Mouse (Mus musculus) R1 (cell line): ENCODE measurements around the gene Cyp27b1.

Source experiments
- DNase-seq: peaks from one replicate; pipeline ENCODE4 v3.0.0-alpha.2; 2018; ENCODE audit warnings: low read depth, low spot score

The Cyp27b1 gene

DNA sequence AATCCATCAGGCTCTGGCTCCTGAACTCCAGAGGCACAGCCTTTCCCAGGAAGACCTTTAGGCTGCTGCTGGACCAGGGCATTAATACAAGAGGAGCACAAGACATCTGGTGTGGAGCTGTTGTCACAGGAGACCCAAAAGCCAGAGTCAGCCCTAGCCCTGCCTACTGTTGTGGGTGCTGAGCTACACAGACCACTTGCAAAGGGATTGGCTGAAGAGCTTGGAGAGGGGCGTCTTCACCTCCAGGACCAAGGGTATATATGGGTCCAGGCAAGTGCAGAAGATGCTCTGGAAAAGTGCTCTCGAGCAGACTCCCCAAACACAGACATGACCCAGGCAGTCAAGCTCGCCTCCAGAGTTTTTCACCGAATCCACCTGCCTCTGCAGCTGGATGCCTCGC lies at the start of gene Cyp27b1:
Gene Cyp27b1 (plus strand): TSS at position 297 of the 400 bp plus-strand sequence.
- DNase-seq = no peak

DNA sequence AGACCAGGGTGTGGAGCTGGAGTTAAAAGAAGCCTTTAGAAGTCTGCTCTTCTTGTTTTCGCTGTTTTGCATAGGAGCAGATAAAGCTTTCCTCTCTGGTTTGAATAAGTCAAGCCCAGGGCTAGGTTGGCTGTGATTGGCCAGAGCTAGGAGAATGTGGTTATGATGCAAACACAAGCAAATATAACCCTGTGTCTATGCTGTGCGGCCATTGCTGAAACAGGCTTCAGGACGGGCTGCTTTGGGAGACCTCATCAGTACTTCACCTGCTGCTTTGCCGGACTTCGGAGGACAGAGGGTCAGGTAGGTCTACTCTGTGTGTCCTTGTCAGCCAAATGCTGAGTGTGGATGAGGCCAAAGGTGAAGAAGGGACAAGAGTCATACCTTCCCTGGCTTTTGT lies 47.5 kb upstream of the Cyp27b1 start, which contains the start of gene Avil:
Gene Avil (plus strand): TSS at position 181 of the 400 bp plus-strand sequence.
- no peak for DNase-seq

DNA sequence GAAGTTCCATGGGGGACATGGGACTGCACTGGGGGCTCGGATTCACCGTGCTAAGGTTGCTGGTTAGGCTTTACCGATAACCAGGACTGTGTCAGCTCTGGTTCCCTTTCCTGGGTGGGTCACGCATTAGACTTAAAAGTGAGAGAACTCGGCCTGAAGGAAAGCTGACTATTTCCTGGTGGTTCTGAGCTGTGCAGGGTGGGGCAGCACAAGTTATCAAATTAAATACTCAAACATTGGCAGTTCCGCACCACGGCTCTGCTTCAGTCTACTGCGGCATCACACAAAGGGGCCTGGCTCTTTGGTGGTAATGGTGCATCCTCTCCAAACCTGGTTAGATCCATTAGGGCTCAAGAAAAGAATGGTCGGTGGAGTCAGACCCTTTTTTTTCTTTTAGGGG lies 46.8 kb upstream of the Cyp27b1 start:
- no peak for DNase-seq

GRCm38 (mm10) chr10:127002056-127002455 lies 46.0 kb upstream of the Cyp27b1 start:
- no peak for DNase-seq

DNA sequence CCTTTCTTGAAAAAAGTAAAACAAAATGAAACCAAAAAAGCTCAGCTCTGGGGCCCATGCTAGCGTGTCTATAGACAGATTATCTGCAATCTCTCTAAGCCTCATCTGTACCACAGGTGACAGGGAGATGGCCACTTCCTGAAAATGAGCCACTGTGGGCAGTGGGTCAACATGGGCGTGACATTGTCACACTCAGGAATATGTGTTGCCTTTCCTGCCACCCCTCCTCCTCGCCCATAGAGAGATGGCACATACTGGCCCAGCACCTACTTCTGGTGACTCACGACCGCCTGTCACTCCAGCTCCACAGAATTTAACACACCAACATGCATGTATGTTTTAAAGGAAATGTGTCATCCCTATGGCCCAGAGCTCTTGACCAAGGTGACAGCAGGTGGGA lies 45.3 kb upstream of the Cyp27b1 start:
- DNase-seq = no peak

DNA sequence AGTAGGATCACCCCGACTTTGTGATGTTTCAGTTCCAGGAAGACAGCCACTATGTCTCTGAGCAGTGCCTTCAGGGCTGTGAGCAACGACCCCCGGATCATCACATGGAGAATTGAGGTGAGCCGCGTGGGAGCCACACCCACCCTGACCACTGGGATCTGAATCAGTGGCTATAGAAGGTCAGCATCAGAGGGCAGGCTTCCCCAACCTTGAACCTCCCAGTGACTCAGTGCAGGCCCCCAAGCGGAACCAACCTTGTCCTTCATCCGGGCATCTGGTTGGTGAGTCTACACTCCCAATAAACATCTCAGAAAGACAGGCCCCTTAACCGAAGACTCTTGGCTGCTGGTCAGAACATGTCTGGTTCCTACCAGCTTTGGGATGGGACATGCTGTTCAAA lies 44.7 kb upstream of the Cyp27b1 start:
- DNase-seq = no peak

GRCm38 (mm10) chr10:127003806-127004205 lies 44.2 kb upstream of the Cyp27b1 start:
- DNase-seq = no peak

DNA sequence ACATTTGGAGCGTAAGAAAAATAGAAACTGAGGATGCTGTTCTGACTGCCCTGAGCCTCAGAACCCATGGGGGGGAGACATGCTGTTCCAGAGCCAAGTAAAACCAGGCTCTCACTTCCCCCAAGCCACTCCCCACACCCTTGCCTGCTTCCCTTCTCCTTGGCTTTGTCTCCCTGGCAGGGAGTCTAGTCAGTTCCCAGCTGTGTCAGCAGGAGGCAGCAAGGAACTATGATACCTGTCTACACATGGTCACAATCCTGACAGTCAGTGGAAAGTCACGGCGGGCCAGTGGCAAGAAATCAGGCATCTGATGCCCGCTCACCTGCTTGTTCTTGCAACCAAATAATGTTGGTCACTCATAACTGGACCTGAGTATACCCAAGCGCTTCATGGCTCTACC lies 31.6 kb upstream of the Cyp27b1 start:
- DNase-seq = peak; percentile 74

DNA sequence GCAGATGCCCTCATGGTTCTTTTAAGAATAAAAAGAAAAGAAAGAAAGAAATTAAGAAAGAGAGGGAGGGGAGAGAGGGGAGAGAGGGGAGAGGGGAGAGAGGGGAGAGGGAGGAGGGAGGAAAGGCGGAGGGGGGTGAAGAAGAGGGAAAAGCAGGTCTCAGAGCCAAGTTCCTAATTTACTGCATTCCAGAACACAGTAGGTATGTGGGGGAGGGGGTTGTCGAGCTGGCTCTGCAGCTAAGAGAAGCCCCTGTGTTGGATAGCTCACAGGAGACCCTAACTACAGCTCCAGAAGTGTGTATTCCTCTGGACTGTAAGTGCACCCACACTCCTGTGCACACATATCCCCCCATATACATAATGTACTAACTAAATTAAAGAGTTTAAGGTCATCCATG lies 31.0 kb upstream of the Cyp27b1 start:
- DNase-seq = no peak

- DNase-seq = peak; percentile 68
Observed at GRCm38 (mm10) chr10:127018422-127018821, 29.6 kb upstream of the Cyp27b1 start.

GRCm38 (mm10) chr10:127030336-127031296 lies 17.4 kb upstream of the Cyp27b1 start, which contains the start of gene Tsfm:
Gene Tsfm, minus strand, starts transcription at chr10:127030840.
- DNase-seq = peak; percentile 89

DNA sequence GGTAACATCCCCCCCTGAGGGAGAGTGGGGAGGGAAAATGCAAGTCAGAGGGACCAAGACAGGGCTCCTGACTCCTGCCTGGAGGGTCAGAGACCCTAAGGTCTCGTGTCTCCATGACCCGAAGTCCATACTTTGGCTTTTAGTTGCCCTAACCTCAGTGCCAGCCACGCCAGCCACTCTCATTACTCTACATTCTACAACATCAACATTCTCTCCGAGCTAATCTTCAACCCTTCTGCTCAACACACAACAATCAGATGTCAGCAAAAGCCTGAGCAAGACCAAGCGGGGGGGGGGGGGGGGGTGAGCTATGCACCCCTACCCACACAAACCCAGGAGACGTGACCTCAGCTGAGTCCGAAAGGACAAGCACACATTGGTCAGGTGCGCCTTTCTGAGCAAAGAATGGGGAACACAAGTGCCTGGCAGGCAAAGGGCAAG lies 14.7 kb upstream of the Cyp27b1 start:
- DNase-seq = no peak

DNA sequence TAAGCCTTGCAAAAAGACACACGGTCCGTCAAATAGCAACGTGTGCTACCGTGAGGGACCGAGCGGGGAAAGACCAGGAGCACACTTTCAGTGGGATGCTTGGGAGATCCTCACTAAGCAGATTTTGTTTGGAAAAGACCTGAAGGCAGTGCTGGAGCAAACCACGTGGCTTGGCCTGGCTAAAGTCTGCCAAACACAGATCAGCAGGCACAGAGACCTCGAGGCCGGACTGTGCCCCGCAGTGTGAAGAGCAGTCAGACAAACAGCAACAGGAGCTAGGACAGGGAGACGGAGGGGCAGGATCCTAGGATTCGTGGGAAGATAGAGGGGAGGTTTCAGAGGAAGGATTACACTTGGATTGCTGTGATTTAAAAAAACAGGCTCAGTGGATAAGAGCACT lies 11.8 kb upstream of the Cyp27b1 start:
- DNase-seq = no peak

- DNase-seq = no peak
Observed at GRCm38 (mm10) chr10:127037641-127038040, 10.4 kb upstream of the Cyp27b1 start.

DNA sequence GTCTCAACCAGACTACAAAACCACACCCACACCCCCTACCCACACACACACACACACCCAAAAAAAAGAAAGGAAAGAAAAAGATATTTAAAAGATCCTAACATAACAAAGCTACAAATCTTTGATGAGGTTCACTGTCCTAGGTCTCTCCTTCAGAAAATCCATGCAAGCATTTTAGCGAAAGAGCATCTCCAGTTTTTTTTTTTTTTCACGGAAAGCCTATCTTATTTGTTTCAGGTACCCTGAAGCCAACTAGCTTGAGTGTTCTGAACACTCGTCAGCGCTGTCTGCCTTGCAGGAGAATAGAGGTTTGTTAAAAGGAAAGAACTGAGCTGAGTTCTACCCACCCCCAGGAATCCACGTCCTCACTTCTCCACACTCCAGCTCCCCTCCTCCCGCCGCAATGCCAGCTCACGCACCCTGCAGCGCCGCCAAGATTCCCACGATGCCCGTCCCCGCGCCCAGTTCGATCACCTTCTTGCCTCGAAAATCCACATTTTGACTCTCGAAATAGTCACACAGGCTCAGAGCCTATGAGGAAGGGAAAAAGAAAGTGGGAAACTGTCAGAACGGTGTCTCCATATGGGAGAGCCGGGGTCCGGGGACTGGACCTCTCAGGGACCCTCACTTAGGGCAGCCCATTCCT lies 7.4 kb upstream of the Cyp27b1 start:
- no peak for DNase-seq

DNA sequence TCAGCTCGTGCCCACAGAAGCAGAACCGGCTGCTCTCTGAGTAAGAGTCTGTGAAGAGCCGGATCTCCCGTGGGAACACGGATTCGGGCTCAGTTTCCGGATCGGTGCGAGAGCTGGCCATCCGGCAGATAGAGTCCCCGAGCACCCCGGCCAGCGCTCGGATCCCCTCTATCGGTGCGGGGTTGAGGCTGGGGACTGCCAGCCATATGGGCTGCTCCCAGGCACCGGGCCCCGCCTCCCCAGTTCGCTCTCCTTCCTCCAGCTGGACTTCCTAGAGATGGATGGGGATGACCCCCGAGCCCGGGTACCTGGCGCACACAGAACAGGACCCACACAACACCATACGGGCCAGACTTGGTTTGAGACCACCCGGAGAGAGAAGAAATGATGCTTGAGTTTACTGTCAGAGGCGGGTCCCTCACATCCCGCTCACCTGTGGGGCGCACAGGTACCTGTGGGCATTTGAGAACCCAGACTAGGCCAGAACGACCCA lies 6.7 kb upstream of the Cyp27b1 start, which contains the start of the genes Mettl1 and Eef1akmt3:
Gene Mettl1 (plus strand): TSS at position 141 of the 493 bp plus-strand sequence.
Gene Eef1akmt3 (minus strand): TSS at position 240 of the 493 bp plus-strand sequence.
- no peak for DNase-seq

DNA sequence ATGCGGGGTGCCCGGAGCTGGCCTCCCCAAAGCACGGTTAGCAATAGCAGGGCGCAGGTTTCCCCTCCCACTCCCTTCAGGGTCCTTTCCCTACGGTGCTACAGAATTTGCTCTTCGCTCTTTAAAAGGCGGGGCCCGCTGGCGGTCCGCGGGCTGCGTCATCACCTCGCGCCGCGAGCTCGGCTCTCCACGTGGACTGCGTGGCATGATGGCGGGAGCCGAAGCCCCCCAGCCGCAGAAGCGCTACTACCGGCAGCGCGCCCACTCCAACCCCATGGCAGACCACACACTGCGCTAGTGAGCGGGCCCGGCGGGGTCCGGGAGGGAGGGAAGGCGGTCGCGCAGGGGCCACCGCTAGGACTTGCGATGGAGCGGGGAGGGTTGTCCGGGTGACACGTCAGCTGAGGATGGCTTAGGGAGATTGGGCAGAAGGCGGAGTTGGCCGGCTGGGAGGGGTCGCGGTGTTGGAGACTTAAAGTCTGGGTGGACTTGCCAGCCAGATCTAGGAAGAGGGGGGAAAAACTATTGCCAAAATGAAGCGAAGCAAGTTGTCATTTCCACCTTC lies 6.2 kb upstream of the Cyp27b1 start:
- DNase-seq = peak; percentile 94

DNA sequence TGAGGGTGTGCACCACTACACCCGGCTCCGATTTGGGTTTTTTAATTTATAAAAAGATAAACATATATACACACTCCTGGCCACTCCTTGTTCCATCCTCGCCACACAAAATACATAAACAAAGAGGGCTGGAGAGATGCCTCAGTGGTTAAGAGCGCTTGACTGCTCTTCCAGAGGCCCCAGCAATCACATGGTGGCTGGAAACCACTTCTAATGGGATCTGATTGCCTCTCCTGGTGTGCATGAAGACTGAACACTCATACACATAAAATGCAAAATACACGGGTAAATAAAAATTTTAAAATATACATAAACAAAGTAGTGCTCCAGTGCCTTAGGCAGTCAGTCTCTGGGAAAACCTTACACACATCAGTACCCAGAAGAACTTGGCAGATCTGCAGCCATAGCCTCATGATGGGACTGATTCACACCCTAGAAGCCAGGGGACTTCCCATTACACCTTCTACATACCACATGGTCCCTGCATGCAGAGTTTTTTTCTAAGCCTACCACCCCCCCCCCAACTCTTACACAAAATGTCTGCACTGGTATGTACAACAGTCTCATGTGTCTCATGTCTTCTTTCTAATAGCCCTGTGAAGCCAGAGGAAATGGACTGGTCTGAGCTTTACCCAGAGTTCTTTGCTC lies 5.5 kb upstream of the Cyp27b1 start:
- DNase-seq = no peak

DNA sequence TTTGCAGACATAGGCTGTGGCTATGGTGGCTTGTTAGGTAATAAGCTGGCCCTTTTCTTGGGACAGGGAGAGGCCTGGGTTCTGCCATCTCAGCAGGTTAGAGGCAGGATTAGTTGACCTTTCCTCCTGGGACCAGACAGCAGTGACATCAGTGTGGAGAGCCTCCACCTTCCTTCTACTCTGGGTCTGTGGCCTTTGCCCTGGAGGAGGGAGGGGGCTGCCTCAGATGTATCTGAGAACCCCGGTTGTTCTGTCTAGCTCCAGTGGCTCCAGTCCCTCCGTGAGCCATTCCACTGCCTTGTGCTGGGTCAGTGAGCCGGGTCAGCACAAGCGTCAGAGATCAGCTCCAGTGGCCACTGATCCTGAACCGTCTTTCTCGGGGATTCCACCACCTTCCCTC lies 4.9 kb upstream of the Cyp27b1 start:
- no peak for DNase-seq

DNA sequence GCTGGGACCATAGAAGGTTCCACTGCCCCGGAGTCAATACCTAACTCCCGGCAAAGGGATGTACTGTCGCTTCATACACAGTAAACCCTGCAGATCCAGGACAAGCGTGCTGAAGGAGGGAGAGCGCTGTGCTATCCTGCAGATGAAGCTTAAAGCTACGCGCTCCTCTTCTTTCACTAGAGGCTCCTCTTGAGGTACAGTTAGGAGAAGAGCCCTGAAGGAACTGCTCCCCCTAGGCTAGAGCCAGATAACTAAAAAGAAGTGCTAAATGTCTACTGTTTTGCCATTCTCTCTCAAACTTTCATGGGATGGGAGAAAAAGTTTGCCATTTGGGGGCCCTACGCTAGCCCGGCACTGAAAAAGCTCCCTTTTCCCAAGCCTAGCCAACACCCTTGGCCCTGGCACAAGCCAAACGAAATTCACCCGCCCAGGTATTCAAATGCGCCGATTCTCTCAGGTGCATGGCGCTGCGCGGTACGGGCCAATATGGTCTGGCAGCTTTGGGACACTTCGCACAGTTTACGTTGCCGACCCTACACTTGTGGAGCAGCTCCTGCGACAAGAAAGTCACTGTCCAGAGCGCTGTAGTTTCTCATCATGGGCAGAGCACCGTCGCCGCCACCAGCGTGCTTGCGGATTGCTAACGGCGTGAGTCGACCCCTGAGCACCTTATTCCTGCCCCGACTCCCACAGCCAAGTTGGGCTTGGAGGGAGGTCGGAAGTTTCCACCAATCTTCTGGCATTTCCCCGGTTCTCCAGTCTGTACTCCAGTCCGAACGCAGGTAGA lies 751 bp downstream of the Cyp27b1 start:
- no peak for DNase-seq
